Mouse (Mus musculus) lung, postnatal 0 days (tissue): ENCODE measurements around the gene Olfr785.

Source experiments
- CTCF ChIP-seq: IDR thresholded peaks from 2 replicates; pipeline ENCODE4 v1.5.1; 2016; ENCODE audit warnings: antibody characterized with exemption, mild to moderate bottlenecking
- EP300 ChIP-seq: IDR thresholded peaks from 2 replicates; pipeline ENCODE4 v1.6.1; 2016; ENCODE audit warnings: antibody characterized with exemption, mild to moderate bottlenecking, control low read depth

- no peak for TF ChIP-seq EP300
- no peak for TF ChIP-seq CTCF
These were observed 47.9 kb upstream of the Olfr785 start for GRCm38 (mm10) chr10:129357307-129357706.
